ENCODE assay signal across 8 mouse cellular contexts in genomic region chr2:122368081-122368971, GRCm38 (mm10). TPM values are rescaled to one million over a fixed set of nuclear protein-coding genes. Genes with fewer than 3 reads are reported as not detected.
DNase-seq lines count a peak whose midpoint lies in the region; ATAC-seq and TF ChIP-seq lines count a peak whose summit lies in the region.

No protein-coding gene starts in this region.

- H3K9me3 ChIP-seq in heart, postnatal 0 days (replicated peaks; ENCODE audit: control insufficient read depth, low read length) = no peaks in the 10 kb centered on the region
- no peaks in the 10 kb centered on the region for H3K9me3 ChIP-seq in limb, embryonic 11.5 days (ENCODE audit: control insufficient read depth, low read length)
- no peaks in the 10 kb centered on the region for H3K9me3 ChIP-seq in midbrain, embryonic 16.5 days (replicated peaks; ENCODE audit: control insufficient read depth, low read length, poor library complexity, severe bottlenecking)

- WGBS in heart, postnatal 0 days = 3% methylated on average over 44 of the region's 55 CpGs
- WGBS in limb, embryonic 11.5 days = under 1% methylated on average over 25 of the region's 55 CpGs
- WGBS in midbrain, embryonic 16.5 days = under 1% methylated on average over 36 of the region's 55 CpGs

- DNase-seq in spleen, postnatal 10 days (ENCODE audit: low spot score in 2 of 2) = peak; percentile 50 to 64
- DNase-seq in spleen, adult 18-20 months = no peak
- peak; percentile 72 to 73 for DNase-seq in cerebellum, postnatal 10 days
- no peak for DNase-seq in heart, postnatal 0 days (ENCODE audit: low spot score)
- DNase-seq in limb, embryonic 11.5 days (ENCODE audit: low spot score) = peak; percentile 69
- no peak for DNase-seq in frontal cortex, postnatal 14 days (ENCODE audit: low spot score in 2 of 2)

- no peaks in the 10 kb centered on the region for H3K27me3 ChIP-seq in heart, postnatal 0 days (ENCODE audit: control insufficient read depth, insufficient read depth, low read length)
- no peaks in the 10 kb centered on the region for H3K27me3 ChIP-seq in limb, embryonic 11.5 days (ENCODE audit: control insufficient read depth, insufficient read depth, low read length)
- H3K27me3 ChIP-seq in midbrain, embryonic 16.5 days (ENCODE audit: control insufficient read depth, insufficient read depth, low read depth, low read length) = no peaks in the 10 kb centered on the region

- peaks cover 4% of the 10 kb centered on the region; the same call in 1 of the 2 replicates for H3K36me3 ChIP-seq in heart, postnatal 0 days (replicated peaks; ENCODE audit: control insufficient read depth, insufficient read depth, low read length)
- H3K36me3 ChIP-seq in limb, embryonic 11.5 days (ENCODE audit: control insufficient read depth, insufficient read depth, low read length) = peaks cover 4% of the 10 kb centered on the region; the same call in 1 of the 2 replicates
- H3K36me3 ChIP-seq in midbrain, embryonic 16.5 days (ENCODE audit: control insufficient read depth, insufficient read depth, low read length) = 0 out of 2 replicates have a peak, but pooled peaks cover 3% of the 10 kb centered on the region

- H3K9ac ChIP-seq in heart, postnatal 0 days (replicated peaks; ENCODE audit: low read depth, low read length) = peak overlapping the region; percentile 91
- peak overlapping the region; percentile 89 for H3K9ac ChIP-seq in limb, embryonic 11.5 days (ENCODE audit: low read length)
- H3K9ac ChIP-seq in midbrain, embryonic 16.5 days (ENCODE audit: low read depth, low read length) = peak overlapping the region; percentile 96

- peaks cover 11% of the 10 kb centered on the region; the same call in 1 of the 2 replicates for H3K4me1 ChIP-seq in heart, postnatal 0 days (ENCODE audit: control insufficient read depth, insufficient read depth)
- H3K4me1 ChIP-seq in limb, embryonic 11.5 days (ENCODE audit: control insufficient read depth, insufficient read depth, low read length) = peaks cover 24% of the 10 kb centered on the region
- H3K4me1 ChIP-seq in midbrain, embryonic 16.5 days (ENCODE audit: control insufficient read depth, insufficient read depth, low read length) = peaks cover 26% of the 10 kb centered on the region

- ATAC-seq in heart, postnatal 0 days (ENCODE audit: insufficient read depth, low read depth) = peak; percentile 51
- ATAC-seq in limb, embryonic 11.5 days (ENCODE audit: insufficient number of reproducible peaks, low FRiP score, low TSS enrichment, low read depth) = peak; percentile 66
- peak; percentile 66 for ATAC-seq in midbrain, embryonic 16.5 days
- ATAC-seq in megakaryocyte-erythroid progenitor cell, adult 5-6 weeks (replicated peaks; ENCODE audit: low FRiP score, low TSS enrichment, poor library complexity, severe bottlenecking) = no peak

- no peak for TF ChIP-seq CTCF in heart, postnatal 0 days (IDR thresholded peaks at IDR 0.05; ENCODE audit: low read depth)

- no peak for TF ChIP-seq EP300 in heart, postnatal 0 days (IDR thresholded peaks at IDR 0.05; ENCODE audit: low read depth)

- H3K4me3 ChIP-seq in heart, postnatal 0 days (ENCODE audit: low read depth, low read length) = peak overlapping the region; percentile 94
- H3K4me3 ChIP-seq in limb, embryonic 11.5 days (ENCODE audit: low read depth, low read length) = peak overlapping the region; percentile 96
- peak overlapping the region; percentile 95 for H3K4me3 ChIP-seq in midbrain, embryonic 16.5 days (ENCODE audit: low read depth, low read length)

- peak overlapping the region; percentile 62 for H3K27ac ChIP-seq in heart, postnatal 0 days (ENCODE audit: low read depth)
- 0 out of 2 replicates have a peak overlapping the region, but pooled peaks have one; percentile 5 for H3K27ac ChIP-seq in limb, embryonic 11.5 days (replicated peaks; ENCODE audit: low read depth, low read length)
- peak overlapping the region; percentile 65 for H3K27ac ChIP-seq in midbrain, embryonic 16.5 days (ENCODE audit: low read length)

- H3K4me2 ChIP-seq in heart, postnatal 0 days (ENCODE audit: low read depth, low read length) = peak overlapping the region; percentile 98
- H3K4me2 ChIP-seq in limb, embryonic 11.5 days (ENCODE audit: low read depth, severe bottlenecking) = peak overlapping the region; percentile 74
- H3K4me2 ChIP-seq in midbrain, embryonic 16.5 days (ENCODE audit: low read length) = peak overlapping the region; percentile 87

RNA-seq across cellular contexts. Expression of gene Shf, which starts 0.6 kb away (rescaled TPM):
- total RNA-seq in heart, postnatal 0 days (2014; rRNA removed; ENCODE audit: low replicate concordance) = 9.1 and 27.0 TPM in 2 replicates
- polyA plus RNA-seq in heart, postnatal 0 days (2015; fragmentation: Nextera tagmentation; extraction: Ambion mirVana) = 1.1 and 1.3 TPM in 2 replicates
- polyA plus RNA-seq in limb, embryonic 11.5 days (2014; fragmentation: Nextera tagmentation; extraction: Ambion mirVana) = 6.2 and 7.9 TPM in 2 replicates
- polyA plus RNA-seq in midbrain, embryonic 16.5 days (2015; fragmentation: Nextera tagmentation; extraction: Ambion mirVana) = 8.9 and 9.5 TPM in 2 replicates
- 5.2 and 8.7 TPM in 2 replicates for total RNA-seq in megakaryocyte-erythroid progenitor cell, adult 5-6 weeks (2014; fragmentation: Nextera tagmentation)
- 1.6 and 13.8 TPM in 2 replicates for total RNA-seq in megakaryocyte-erythroid progenitor cell, adult 5-6 weeks (2017)

RNA-seq across cellular contexts. Expression of gene Duox1, which starts 52.9 kb away (rescaled TPM):
- not detected in 2 replicates for total RNA-seq in heart, postnatal 0 days (2014; rRNA removed; ENCODE audit: low replicate concordance)
- not detected in 2 replicates for polyA plus RNA-seq in heart, postnatal 0 days (2015; fragmentation: Nextera tagmentation; extraction: Ambion mirVana)
- 0.04 and 0.13 TPM in 2 replicates for polyA plus RNA-seq in limb, embryonic 11.5 days (2014; fragmentation: Nextera tagmentation; extraction: Ambion mirVana)
- polyA plus RNA-seq in midbrain, embryonic 16.5 days (2015; fragmentation: Nextera tagmentation; extraction: Ambion mirVana) = 0.07 and 0.11 TPM in 2 replicates
- total RNA-seq in megakaryocyte-erythroid progenitor cell, adult 5-6 weeks (2014; fragmentation: Nextera tagmentation) = not detected in 2 replicates
- not detected in 2 replicates for total RNA-seq in megakaryocyte-erythroid progenitor cell, adult 5-6 weeks (2017)

RNA-seq across cellular contexts. Expression of gene Duoxa1, which starts 54.8 kb away (rescaled TPM):
- total RNA-seq in heart, postnatal 0 days (2014; rRNA removed; ENCODE audit: low replicate concordance) = not detected in 2 replicates
- polyA plus RNA-seq in heart, postnatal 0 days (2015; fragmentation: Nextera tagmentation; extraction: Ambion mirVana) = not detected in 2 replicates
- 0.72 and 1.0 TPM in 2 replicates for polyA plus RNA-seq in limb, embryonic 11.5 days (2014; fragmentation: Nextera tagmentation; extraction: Ambion mirVana)
- polyA plus RNA-seq in midbrain, embryonic 16.5 days (2015; fragmentation: Nextera tagmentation; extraction: Ambion mirVana) = 0.17 and 0.26 TPM in 2 replicates
- not detected in 2 replicates for total RNA-seq in megakaryocyte-erythroid progenitor cell, adult 5-6 weeks (2014; fragmentation: Nextera tagmentation)
- not detected in 2 replicates for total RNA-seq in megakaryocyte-erythroid progenitor cell, adult 5-6 weeks (2017)

RNA-seq across cellular contexts. Expression of gene Slc28a2, which starts 58.0 kb away (rescaled TPM):
- 5.4 and 5.8 TPM in 2 replicates for total RNA-seq in heart, postnatal 0 days (2014; rRNA removed; ENCODE audit: low replicate concordance)
- polyA plus RNA-seq in heart, postnatal 0 days (2015; fragmentation: Nextera tagmentation; extraction: Ambion mirVana) = 6.7 and 7.6 TPM in 2 replicates
- polyA plus RNA-seq in limb, embryonic 11.5 days (2014; fragmentation: Nextera tagmentation; extraction: Ambion mirVana) = not detected in 2 replicates
- polyA plus RNA-seq in midbrain, embryonic 16.5 days (2015; fragmentation: Nextera tagmentation; extraction: Ambion mirVana) = not detected in 2 replicates
- total RNA-seq in megakaryocyte-erythroid progenitor cell, adult 5-6 weeks (2014; fragmentation: Nextera tagmentation) = 3.5 and 11.6 TPM in 2 replicates
- 3.2 and 4.5 TPM in 2 replicates for total RNA-seq in megakaryocyte-erythroid progenitor cell, adult 5-6 weeks (2017)

Comparison
In these comparisons a context has a peak if more than half of its experiments do, and no peak if none do; other contexts are left out.
1. DNase-seq: peak in spleen, postnatal 10 days (2 of 2), cerebellum, postnatal 10 days (2 of 2) and limb, embryonic 11.5 days (single experiment); none in spleen, adult 18-20 months (0 of 2), heart, postnatal 0 days (single experiment) and frontal cortex, postnatal 14 days (0 of 2).
2. H3K27ac ChIP-seq: peak in every context shown above with its lines; median percentile 65 in midbrain, embryonic 16.5 days; 62 in heart, postnatal 0 days; 5 in limb, embryonic 11.5 days.
3. Peak in every context shown above with its lines, with median percentiles within 50 percentile points of each other: H3K4me2 ChIP-seq, H3K4me3 ChIP-seq and H3K9ac ChIP-seq.